Mouse (Mus musculus): ENCODE data around the gene Olfr1416. TPM values are rescaled to one million over a fixed set of nuclear protein-coding genes. Genes with fewer than 3 reads are reported as not detected.
"Not testable (repeated sequence)": the region's sequence is repeated elsewhere in the genome, so short reads cannot be mapped to it uniquely, and the experiment has no call there.

Olfr1416 gene
- not detected in 2 replicates for polyA plus RNA-seq (2012; rRNA removed)

DNA sequence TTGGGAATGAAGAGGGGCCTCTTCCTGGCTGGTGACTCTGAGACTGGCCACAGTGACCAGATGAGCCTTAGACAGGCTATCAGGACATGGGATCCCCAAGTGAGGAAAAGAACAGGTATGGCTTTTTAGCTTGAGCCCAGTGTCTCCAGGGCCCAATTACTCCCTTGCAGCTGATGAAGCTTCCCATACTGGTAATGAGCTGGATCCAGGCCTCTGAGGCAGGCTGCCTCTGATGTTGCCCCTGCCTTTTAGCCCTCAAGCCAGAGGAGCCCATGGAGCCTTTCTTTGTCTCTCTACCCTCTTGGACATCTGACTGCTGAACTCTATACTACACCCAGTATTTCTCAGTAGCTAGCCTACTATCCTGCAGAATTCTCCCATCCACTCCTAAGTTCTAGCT, at the start of gene Olfr1416:
Gene Olfr1416, minus strand, starts transcription at position 101 of the 400 bp plus-strand sequence.
- TF ChIP-seq POLR2A (IDR thresholded peaks at IDR 0.05; ENCODE audit: control insufficient read depth, low read depth, low read length) (no peak), CTCF (IDR thresholded peaks at IDR 0.05; ENCODE audit: control insufficient read depth, insufficient read depth, insufficient replicate concordance, low read depth, low read length) (no peak)
- H3K36me3 ChIP-seq (ENCODE audit: control insufficient read depth, insufficient read depth, low read length): no peaks in the 10 kb centered on the region
- H3K27me3 ChIP-seq (ENCODE audit: control insufficient read depth, insufficient read depth, low read length): no peaks in the 10 kb centered on the region
- H3K27ac ChIP-seq (ENCODE audit: control insufficient read depth, insufficient read depth, low read depth, low read length): no peak within 1 kb of the TSS
- H3K4me3 ChIP-seq (ENCODE audit: control insufficient read depth, low read depth, low read length): no peak within 1 kb of the TSS
- H3K4me1 ChIP-seq (ENCODE audit: control insufficient read depth, insufficient read depth, low read length): no peaks in the 10 kb centered on the region

DNA sequence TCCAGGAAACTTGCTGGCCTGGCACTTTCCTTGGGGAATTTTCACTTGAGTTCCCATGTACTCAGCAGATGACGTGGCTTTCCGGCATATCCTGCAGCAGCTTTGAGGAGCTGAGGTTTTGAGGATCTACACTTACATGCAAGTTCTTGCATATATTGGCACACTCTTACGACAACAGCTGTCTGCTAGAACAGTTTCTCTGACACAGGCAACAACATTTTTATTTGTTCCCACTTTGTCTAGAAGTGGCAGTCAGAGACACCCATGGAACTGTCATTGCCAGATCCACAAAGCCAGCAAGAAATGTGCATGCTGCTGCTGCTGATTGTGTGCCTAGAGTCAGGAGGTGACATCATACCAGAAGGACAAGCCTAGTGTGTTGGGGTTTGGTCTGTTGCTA, 38.9 kb upstream of the Olfr1416 start:
- TF ChIP-seq CTCF (IDR thresholded peaks at IDR 0.05; ENCODE audit: control insufficient read depth, insufficient read depth, insufficient replicate concordance, low read depth, low read length) (no peak), POLR2A (IDR thresholded peaks at IDR 0.05; ENCODE audit: control insufficient read depth, low read depth, low read length) (no peak)
- H3K4me3 ChIP-seq (ENCODE audit: control insufficient read depth, low read depth, low read length): no peak overlapping the region
- H3K27me3 ChIP-seq (ENCODE audit: control insufficient read depth, insufficient read depth, low read length): no peaks in the 10 kb centered on the region
- no peak overlapping the region for H3K27ac ChIP-seq (ENCODE audit: control insufficient read depth, insufficient read depth, low read depth, low read length)
- H3K4me1 ChIP-seq (ENCODE audit: control insufficient read depth, insufficient read depth, low read length): no peaks in the 10 kb centered on the region; the same call in none of the 2 replicates
- no peaks in the 10 kb centered on the region for H3K36me3 ChIP-seq (ENCODE audit: control insufficient read depth, insufficient read depth, low read length)

DNA sequence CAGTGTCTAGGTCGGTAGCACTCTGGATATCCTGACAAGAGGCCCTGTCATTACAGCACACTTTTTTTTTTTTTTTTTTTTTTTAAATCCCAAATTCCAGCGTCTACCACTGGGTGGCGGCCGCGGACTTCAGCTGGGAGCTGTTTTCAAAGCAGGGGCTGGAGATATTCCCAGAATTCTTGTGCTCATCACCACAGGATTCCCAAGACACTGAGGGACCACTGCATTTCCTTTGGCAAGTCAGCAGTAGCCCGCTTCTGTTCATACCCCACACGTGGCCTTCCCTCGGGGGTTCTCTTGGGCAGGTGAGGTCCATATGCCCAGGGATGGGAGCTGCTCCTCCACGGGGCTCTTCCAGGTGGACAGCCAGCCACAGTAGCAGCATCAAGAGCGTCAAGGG, 36.5 kb upstream of the Olfr1416 start:
- H3K27ac ChIP-seq (ENCODE audit: control insufficient read depth, insufficient read depth, low read depth, low read length): no peak overlapping the region
- H3K27me3 ChIP-seq (ENCODE audit: control insufficient read depth, insufficient read depth, low read length): no peaks in the 10 kb centered on the region
- TF ChIP-seq POLR2A (IDR thresholded peaks at IDR 0.05; ENCODE audit: control insufficient read depth, low read depth, low read length) (no peak), CTCF (IDR thresholded peaks at IDR 0.05; ENCODE audit: control insufficient read depth, insufficient read depth, insufficient replicate concordance, low read depth, low read length) (peak; percentile 11; the same call in 1 of the 2 replicates)
- H3K36me3 ChIP-seq (ENCODE audit: control insufficient read depth, insufficient read depth, low read length): no peaks in the 10 kb centered on the region
- no peaks in the 10 kb centered on the region; the same call in none of the 2 replicates for H3K4me1 ChIP-seq (ENCODE audit: control insufficient read depth, insufficient read depth, low read length)
- no peak overlapping the region for H3K4me3 ChIP-seq (ENCODE audit: control insufficient read depth, low read depth, low read length)

- no peaks in the 10 kb centered on the region for H3K27me3 ChIP-seq (ENCODE audit: control insufficient read depth, insufficient read depth, low read length)
- no peak overlapping the region for H3K27ac ChIP-seq (ENCODE audit: control insufficient read depth, insufficient read depth, low read depth, low read length)
- no peaks in the 10 kb centered on the region; the same call in none of the 2 replicates for H3K4me1 ChIP-seq (ENCODE audit: control insufficient read depth, insufficient read depth, low read length)
- H3K36me3 ChIP-seq (ENCODE audit: control insufficient read depth, insufficient read depth, low read length): no peaks in the 10 kb centered on the region
- TF ChIP-seq CTCF (IDR thresholded peaks at IDR 0.05; ENCODE audit: control insufficient read depth, insufficient read depth, insufficient replicate concordance, low read depth, low read length) (no peak), POLR2A (IDR thresholded peaks at IDR 0.05; ENCODE audit: control insufficient read depth, low read depth, low read length) (no peak)
- H3K4me3 ChIP-seq (ENCODE audit: control insufficient read depth, low read depth, low read length): no peak overlapping the region
These were observed 34.1 kb upstream of the Olfr1416 start for GRCm38 (mm10) chr1:92519046-92519445.

GRCm38 (mm10) chr1:92518561-92518960, 33.6 kb upstream of the Olfr1416 start, which contains the start of gene Olfr1414:
Olfr1414 (minus strand) TSS chr1:92518661.
- TF ChIP-seq POLR2A (IDR thresholded peaks at IDR 0.05; ENCODE audit: control insufficient read depth, low read depth, low read length): no peak
- no peak for TF ChIP-seq CTCF (IDR thresholded peaks at IDR 0.05; ENCODE audit: control insufficient read depth, insufficient read depth, insufficient replicate concordance, low read depth, low read length)

DNA sequence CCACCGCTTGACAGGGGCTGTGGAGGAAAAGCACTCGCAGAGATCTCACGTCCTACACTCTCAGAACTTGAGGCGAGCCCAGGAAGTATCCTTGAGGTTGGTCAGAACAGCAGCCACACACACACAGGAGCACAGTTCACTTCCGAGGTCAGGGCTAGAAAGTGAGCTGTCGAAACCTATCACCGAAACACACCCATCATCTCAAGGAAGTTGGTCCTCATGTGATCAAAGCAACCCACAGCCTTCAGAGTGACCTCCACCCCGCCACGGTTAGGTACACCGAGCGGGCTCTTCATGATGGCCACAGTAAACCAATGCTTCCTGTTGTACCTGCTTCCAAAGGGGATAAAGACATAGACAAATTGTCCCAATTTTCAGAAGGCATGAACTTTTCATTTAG, 30.5 kb upstream of the Olfr1416 start:
- no peak overlapping the region for H3K27ac ChIP-seq (ENCODE audit: control insufficient read depth, insufficient read depth, low read depth, low read length)
- H3K4me3 ChIP-seq (ENCODE audit: control insufficient read depth, low read depth, low read length): no peak overlapping the region
- no peak for TF ChIP-seq POLR2A (IDR thresholded peaks at IDR 0.05; ENCODE audit: control insufficient read depth, low read depth, low read length)
- TF ChIP-seq CTCF (IDR thresholded peaks at IDR 0.05; ENCODE audit: control insufficient read depth, insufficient read depth, insufficient replicate concordance, low read depth, low read length): no peak
- H3K36me3 ChIP-seq (ENCODE audit: control insufficient read depth, insufficient read depth, low read length): no peaks in the 10 kb centered on the region
- no peaks in the 10 kb centered on the region for H3K27me3 ChIP-seq (ENCODE audit: control insufficient read depth, insufficient read depth, low read length)
- no peaks in the 10 kb centered on the region for H3K4me1 ChIP-seq (ENCODE audit: control insufficient read depth, insufficient read depth, low read length)

More at GRCm38 (mm10) chr1:92518561-92518960, 33.6 kb upstream of the Olfr1416 start, which contains the start of gene Olfr1414:
- Histone ChIP-seq H3K27ac (ENCODE audit: control insufficient read depth, insufficient read depth, low read depth, low read length) (no peak within 1 kb of the TSS), H3K4me1 (ENCODE audit: control insufficient read depth, insufficient read depth, low read length) (no peaks in the 10 kb centered on the region; the same call in none of the 2 replicates), H3K4me3 (ENCODE audit: control insufficient read depth, low read depth, low read length) (no peak within 1 kb of the TSS), H3K36me3 (ENCODE audit: control insufficient read depth, insufficient read depth, low read length) (no peaks in the 10 kb centered on the region), H3K27me3 (ENCODE audit: control insufficient read depth, insufficient read depth, low read length) (no peaks in the 10 kb centered on the region)

DNA sequence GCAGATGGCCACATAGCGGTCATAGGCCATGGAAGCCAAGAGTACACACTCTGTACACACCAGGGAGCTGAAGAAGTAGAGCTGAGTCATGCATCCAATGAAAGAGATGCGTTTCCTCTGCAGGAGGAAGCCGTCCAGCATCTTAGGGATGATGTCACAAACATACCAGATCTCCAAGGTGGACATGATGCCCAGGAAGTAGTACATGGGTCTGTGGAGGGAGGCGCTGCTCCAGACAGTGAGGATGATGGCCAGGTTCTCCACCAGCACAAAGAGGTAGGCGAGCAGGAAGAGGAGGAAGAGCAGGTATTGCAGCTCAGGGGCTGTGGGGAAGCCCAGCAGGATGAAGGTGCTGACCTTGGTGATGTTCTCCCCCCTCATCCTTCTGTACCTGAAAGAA, 26.7 kb upstream of the Olfr1416 start:
- not testable (repeated sequence) for H3K27ac ChIP-seq (ENCODE audit: control insufficient read depth, insufficient read depth, low read depth, low read length); H3K36me3 ChIP-seq (ENCODE audit: control insufficient read depth, insufficient read depth, low read length); H3K27me3 ChIP-seq (ENCODE audit: control insufficient read depth, insufficient read depth, low read length); H3K4me3 ChIP-seq (ENCODE audit: control insufficient read depth, low read depth, low read length); H3K4me1 ChIP-seq (ENCODE audit: control insufficient read depth, insufficient read depth, low read length)

DNA sequence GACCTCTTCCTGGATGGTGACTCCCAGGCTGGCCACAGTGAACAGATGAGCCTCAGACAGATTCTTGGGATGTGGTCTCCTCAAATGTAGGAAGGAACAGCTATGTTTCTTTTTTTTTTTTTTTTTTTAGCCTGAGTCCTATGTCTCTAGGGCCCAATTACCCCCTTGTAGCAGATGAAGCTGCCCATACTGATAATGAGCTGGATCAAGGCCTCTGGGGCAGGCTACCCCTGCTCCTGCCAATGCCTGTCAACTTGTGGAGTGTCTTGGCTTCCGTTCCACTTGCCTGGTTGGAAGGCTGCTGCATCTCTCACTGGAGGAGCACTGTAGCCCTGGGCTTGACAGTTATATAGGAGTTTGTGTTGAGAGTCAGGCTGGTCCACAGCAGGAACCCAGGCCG, 11.1 kb upstream of the Olfr1416 start, which contains the start of gene Olfr1415:
Gene Olfr1415, minus strand, starts transcription at position 101 of the 400 bp plus-strand sequence.
- H3K36me3 ChIP-seq (ENCODE audit: control insufficient read depth, insufficient read depth, low read length): no peaks in the 10 kb centered on the region
- no peaks in the 10 kb centered on the region for H3K4me1 ChIP-seq (ENCODE audit: control insufficient read depth, insufficient read depth, low read length)
- TF ChIP-seq CTCF (IDR thresholded peaks at IDR 0.05; ENCODE audit: control insufficient read depth, insufficient read depth, insufficient replicate concordance, low read depth, low read length): no peak
- TF ChIP-seq POLR2A (IDR thresholded peaks at IDR 0.05; ENCODE audit: control insufficient read depth, low read depth, low read length): no peak
- no peak within 1 kb of the TSS for H3K27ac ChIP-seq (ENCODE audit: control insufficient read depth, insufficient read depth, low read depth, low read length)
- no peak within 1 kb of the TSS for H3K4me3 ChIP-seq (ENCODE audit: control insufficient read depth, low read depth, low read length)
- H3K27me3 ChIP-seq (ENCODE audit: control insufficient read depth, insufficient read depth, low read length): no peaks in the 10 kb centered on the region
